Mouse (Mus musculus) thymus, postnatal 4 days (tissue): ENCODE measurements around the gene Calml3.
"Not testable (repeated sequence)": the region's sequence is repeated elsewhere in the genome, so short reads cannot be mapped to it uniquely, and the experiment has no call there.

ENCODE experiments used
- DNase-seq: peaks from one replicate; pipeline ENCODE4 v3.0.0; 2021

Gene Calml3

DNA sequence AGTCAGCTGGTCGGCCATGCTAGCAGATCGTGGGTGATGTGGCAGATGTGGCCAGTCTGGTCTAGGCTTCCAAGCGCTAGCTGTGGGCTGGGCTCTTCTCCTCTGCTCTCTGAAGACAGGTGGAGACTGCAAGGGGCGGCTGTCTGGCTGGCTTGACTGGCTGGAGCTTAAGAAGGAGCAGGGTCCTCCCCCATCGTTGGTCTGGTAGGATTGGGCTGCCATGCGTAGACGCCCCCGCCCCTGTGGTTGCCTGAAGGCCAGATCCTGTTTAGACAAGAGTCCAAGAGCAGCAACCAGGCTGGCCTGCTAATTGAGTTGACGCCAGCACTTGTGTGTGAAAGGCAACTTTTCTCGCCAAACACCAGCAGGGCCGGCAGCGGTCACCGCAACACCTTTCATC lies at the start of gene Calml3:
Gene Calml3, minus strand, starts transcription at position 131 of the 400 bp plus-strand sequence.
- no peak for DNase-seq

DNA sequence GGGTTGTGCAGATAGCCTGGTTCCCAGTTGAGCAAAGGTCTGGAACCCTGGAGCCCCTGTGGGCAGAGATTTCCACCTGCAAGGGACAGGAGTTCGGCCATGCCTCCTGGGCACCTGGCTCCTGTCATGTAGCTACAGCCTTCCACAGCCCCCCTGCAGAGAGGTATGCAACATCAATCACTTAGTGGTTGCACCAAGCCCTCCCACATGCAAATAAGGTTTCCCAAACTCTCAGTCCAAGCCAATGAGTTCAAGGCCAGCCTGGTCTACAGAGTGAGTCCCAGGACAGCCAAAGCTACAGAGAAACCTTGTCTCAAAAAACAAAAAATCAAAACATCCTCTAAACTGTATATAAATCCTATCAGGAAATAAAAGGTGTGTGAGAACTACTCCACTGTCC lies 46.2 kb upstream of the Calml3 start:
- no peak for DNase-seq

DNA sequence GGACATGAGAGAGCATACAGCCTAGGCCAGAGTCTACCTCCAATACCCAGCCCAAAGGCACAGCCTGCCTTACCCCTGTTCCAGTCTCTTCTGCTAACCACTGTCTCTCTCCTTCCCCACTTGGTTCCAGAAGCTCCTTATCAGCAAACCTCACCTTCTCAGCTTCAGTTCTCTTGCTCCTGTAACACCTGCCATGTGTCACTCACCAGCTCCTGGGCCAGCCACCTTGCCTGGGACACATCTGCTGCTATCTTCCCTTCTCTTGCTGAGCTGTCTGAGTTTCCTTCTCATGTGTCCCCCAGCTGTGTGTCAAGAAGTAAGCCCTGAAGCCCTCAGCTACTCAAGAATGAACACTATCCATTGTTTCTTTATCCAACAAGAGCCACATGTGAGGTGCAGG lies 36.5 kb upstream of the Calml3 start:
- DNase-seq: not testable (repeated sequence)

GRCm38 (mm10) chr13:3837312-3837807 lies 33.2 kb upstream of the Calml3 start, which contains the start of gene Calm4:
Gene Calm4 (plus strand): TSS chr13:3837757.
- not testable (repeated sequence) for DNase-seq

DNA sequence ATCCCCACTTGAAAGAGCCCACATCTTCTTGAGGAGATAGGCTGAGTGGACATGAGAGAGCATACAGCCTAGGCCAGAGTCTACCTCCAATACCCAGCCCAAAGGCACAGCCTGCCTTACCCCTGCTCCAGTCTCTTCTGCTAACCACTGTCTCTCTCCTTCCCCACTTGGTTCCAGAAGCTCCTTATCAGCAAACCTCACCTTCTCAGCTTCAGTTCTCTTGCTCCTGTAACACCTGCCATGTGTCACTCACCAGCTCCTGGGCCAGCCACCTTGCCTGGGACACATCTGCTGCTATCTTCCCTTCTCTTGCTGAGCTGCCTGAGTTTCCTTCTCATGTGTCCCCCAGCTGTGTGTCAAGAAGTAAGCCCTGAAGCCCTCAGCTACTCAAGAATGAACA lies 29.5 kb upstream of the Calml3 start:
- not testable (repeated sequence) for DNase-seq

GRCm38 (mm10) chr13:3832450-3832849 lies 28.3 kb upstream of the Calml3 start:
- no peak for DNase-seq

GRCm38 (mm10) chr13:3831994-3832393 lies 27.9 kb upstream of the Calml3 start:
- DNase-seq: no peak

DNA sequence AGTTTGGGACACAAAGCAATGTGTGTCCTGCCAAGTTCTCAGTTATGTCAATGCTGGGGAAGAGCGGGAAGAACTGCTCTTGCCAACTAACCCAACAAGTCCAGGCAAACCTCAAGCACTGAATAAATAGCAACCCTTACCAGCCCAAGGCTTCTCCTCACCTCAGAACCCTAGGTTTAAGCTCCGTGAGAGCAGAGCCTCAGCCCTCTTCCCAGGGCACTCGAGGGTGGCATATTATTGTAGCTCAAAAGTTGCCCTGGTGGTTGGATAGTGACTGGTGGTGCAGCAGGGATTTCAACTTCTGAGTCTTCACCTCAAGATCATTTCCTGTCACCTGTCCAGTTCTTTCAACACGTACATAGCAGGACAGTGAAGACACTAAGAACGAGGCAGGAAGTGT lies 27.4 kb upstream of the Calml3 start:
- DNase-seq: no peak

DNA sequence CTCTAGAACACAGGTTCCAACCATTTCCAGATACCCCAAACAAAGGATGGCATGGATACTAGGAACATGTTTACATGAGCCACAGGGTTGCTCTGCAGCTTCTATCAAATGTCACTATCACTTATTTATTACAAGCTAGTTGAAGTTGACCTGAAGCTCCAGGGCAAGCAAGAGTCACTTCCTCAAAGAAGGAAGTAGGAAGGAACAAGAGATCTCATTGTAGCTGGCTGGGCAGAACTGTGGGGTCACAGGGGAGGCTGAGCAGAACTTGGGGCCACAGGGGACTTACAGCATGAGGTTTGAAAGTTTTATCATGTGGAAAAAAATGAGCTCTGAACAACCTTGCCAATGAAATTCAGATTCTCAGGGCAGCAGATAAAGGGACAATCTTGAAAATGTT lies 21.6 kb upstream of the Calml3 start:
- no peak for DNase-seq

GRCm38 (mm10) chr13:3822105-3822504 lies 18.0 kb upstream of the Calml3 start:
- no peak for DNase-seq

- DNase-seq: no peak
Measured at GRCm38 (mm10) chr13:3818740-3819076, 14.6 kb upstream of the Calml3 start.

DNA sequence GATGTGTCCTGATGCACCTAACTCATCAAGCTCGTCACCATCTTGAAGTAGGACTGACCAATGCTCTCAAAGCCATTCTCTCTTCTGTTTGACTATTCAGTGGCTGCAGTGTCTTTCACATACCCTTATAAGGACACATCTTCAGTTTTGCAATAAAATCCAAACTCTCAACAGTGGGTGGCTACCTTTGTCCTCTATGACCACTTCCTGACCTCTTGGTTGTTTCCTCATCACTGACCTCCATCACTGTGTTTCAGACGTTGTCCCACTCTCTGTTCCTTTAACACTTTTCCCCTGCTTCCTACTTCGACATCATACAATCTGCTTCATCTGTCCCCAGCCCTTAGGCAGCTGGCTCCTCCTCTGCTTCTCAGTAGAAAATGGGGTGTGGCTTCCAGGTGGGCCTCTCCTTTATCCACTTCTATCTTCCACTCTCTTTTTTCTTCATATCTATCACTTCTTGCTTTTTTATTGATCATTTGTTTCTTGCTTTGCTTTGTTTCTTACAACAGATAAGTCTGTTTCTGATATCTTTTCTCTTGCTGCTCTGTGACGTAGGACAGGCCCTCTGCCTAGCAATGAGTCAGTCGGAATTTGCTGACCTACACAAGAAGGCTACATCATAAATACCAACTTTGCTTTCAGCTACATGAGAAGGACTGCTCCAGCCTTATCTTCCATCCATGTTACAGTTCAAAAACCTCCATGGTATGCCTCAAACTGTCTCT lies 14.1 kb upstream of the Calml3 start:
- DNase-seq: no peak

- no peak for DNase-seq
Measured at GRCm38 (mm10) chr13:3807131-3807827, 3.2 kb upstream of the Calml3 start.

DNA sequence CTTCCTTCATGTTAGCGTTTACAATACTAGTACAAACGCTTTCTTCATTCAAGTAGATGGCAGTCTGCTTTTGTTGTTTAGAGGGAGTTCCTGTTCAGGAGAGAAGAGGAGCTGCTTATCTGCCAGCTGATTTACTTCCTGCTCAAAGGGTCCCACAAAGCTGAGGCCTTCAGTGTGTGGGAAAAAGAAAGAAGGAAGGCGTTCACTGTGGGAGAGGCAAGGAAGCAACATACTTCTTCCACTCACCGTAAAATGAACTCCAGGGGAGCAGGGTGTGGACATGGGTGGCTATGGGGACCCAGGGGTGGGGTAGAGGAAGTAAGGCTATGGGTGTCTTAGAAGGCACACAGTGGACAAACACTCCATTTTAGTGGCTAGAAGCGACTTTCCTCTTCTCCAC lies 1.5 kb upstream of the Calml3 start:
- DNase-seq: no peak

DNA sequence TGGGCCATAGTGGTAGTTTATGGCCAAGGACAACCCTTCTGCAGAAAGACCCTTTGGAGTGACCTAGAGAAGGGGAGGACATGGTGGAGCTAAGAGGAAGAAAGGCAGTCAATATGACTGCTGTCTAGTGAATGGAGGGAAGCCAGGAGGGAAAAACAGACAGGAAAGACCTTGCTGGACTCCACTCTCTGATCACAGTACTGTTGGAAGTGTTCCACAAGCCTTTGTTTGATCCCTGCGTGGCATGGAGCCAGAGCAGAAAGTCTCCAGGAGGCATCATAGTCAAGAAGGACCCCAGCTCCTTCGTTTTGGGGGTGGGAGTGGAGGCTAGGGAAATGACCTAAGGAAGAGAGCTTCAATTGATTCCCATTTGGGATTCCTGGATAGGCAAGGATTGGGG lies 1.0 kb upstream of the Calml3 start:
- DNase-seq: no peak

DNA sequence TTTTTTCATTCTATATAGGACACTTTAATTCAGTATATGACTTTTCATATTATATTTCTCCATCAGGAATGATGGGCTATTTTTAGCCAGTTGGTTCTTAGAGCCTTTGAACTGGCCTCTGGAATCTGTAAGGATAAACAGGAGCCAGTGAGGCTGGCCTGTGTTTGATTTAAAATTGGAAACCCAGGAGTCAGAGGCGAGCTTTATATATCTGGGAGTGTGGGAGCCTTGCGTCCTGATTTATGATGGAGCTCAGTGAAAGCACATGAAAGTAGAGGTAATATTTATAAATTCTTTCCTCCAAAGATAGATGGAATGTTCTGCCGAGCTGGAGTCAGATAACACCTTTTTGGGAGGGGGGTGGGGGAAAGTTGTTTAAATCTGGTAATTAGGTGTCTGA lies 4.7 kb downstream of the Calml3 start:
- no peak for DNase-seq

DNA sequence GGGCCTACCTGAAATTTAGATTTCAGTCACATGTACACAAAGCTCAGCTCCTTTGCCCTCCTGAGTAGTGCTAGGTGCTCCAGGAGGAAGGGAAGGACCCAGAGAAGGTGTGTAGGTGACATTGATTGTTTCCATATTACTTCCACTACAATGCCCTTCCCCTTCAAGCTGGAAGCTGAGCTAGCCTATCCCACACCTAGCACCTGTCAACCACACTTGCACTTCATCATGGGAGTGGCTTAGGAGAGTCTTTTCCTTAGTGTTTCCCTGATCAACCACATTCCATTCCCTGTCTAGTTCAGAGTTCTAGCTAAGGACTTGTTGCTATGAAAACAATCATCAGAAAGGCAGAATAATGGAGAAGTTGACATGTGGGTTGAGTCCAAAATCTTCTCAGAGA lies 5.4 kb downstream of the Calml3 start:
- no peak for DNase-seq

- DNase-seq: no peak
Measured at GRCm38 (mm10) chr13:3796649-3797048, 7.5 kb downstream of the Calml3 start.

DNA sequence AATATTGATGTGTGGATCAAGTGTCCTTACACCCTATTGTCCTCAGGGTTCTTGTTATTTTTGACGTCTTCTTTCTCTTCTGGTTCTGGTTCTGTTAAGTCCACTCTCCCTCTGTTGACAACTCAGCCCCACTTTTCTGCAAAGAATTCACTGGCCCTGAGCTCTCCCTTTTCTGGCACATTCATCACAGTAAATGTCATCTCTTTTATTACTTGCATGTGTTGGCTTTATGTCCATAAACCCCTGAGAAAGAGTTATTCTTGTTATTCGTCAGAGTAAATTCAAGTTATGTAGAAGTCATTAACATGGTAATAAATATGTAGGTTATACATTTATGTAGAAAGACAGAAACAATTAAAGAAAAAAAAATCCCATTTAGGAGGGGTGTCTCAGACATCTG lies 14.6 kb downstream of the Calml3 start:
- DNase-seq: no peak

GRCm38 (mm10) chr13:3788588-3788987 lies 15.5 kb downstream of the Calml3 start:
- no peak for DNase-seq

DNA sequence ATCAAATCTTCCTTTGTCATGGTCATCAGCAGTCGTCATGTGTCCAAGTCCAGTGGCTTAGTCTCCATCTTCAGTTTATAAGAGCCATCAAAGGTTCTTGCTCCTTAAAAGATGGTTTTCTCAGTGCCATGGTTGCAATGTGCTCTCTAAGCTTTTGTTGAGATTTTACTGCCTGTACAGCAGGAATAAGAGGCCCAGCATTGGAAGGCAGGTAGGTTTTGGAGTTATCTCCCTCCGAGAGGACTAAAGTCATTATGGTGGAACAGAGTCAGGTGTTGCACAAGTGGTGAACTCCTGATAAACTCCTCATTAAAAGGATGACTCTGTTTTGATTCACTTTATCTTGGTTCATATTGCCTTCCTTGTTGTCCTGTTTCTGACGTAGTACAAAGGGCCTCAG lies 16.5 kb downstream of the Calml3 start:
- no peak for DNase-seq

GRCm38 (mm10) chr13:3787102-3787501 lies 17.0 kb downstream of the Calml3 start:
- DNase-seq: no peak

- no peak for DNase-seq
Measured at GRCm38 (mm10) chr13:3783621-3784020, 20.5 kb downstream of the Calml3 start.

DNA sequence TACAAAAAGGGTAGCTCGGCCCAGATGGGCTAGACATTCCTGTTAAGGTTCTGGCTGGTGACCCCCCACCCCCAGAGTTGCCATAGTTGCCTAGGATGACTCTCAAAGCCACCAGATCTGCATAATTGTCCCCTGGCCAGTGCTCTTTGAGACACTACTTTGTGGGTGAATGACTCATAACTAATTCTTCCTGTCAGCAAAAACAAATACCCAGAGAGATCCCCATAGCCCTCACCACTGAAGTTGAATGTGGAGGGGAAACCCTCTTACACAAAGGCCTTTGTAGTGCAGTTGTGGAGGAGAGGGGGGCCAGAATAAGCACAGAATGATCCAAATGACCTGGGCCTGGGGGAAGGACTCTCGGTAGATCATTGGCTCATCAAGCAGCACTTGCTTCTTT lies 21.6 kb downstream of the Calml3 start:
- DNase-seq: no peak
